Mouse (Mus musculus) testis, adult 2 months (tissue): ENCODE measurements around the gene Hmgcll1. TPM values are rescaled to one million over a fixed set of nuclear protein-coding genes. Genes with fewer than 3 reads are reported as not detected.
"Not testable (repeated sequence)": the region's sequence is repeated elsewhere in the genome, so short reads cannot be mapped to it uniquely, and the experiment has no call there.

Source experiments
- H3K27ac ChIP-seq: fragments of 200-500 bp; 2 replicates; pipeline ENCODE4 v1.5.1; 2012; ENCODE audit warnings: low read depth, low read length; ENCODE audit not compliant: control insufficient read depth, insufficient read depth
- H3K27me3 ChIP-seq: fragments of 200-500 bp; 2 replicates; pipeline ENCODE4 v1.6.1; 2012; ENCODE audit warnings: mild to moderate bottlenecking, low read length, moderate library complexity; ENCODE audit not compliant: control insufficient read depth, insufficient read depth
- H3K36me3 ChIP-seq: fragments of 200-500 bp; 2 replicates; pipeline ENCODE4 v1.6.1; 2012; ENCODE audit warnings: mild to moderate bottlenecking, low read length; ENCODE audit not compliant: control insufficient read depth, insufficient read depth
- H3K4me1 ChIP-seq: fragments of 200-500 bp; 2 replicates; pipeline ENCODE4 v1.6.1; 2012; ENCODE audit warnings: low read length; ENCODE audit not compliant: control insufficient read depth, insufficient read depth
- H3K4me3 ChIP-seq: fragments of 200-500 bp; 2 replicates; pipeline ENCODE4 v1.5.1; 2012; ENCODE audit warnings: low read depth, mild to moderate bottlenecking, low read length, moderate library complexity, mixed read lengths; ENCODE audit not compliant: control insufficient read depth
- CTCF ChIP-seq: fragments of 200-500 bp; IDR thresholded peaks from 2 replicates; pipeline ENCODE4 v1.5.1; 2012; ENCODE audit warnings: low read depth, mild to moderate bottlenecking, inconsistent platforms, low read length, moderate library complexity; ENCODE audit not compliant: control insufficient read depth, insufficient read depth, insufficient replicate concordance
- POLR2A ChIP-seq: fragments of 200-500 bp; IDR thresholded peaks from 2 replicates; pipeline ENCODE4 v1.6.1; 2012; ENCODE audit warnings: low read depth, mild to moderate bottlenecking, inconsistent platforms, low read length, moderate library complexity; ENCODE audit not compliant: control insufficient read depth
- polyA plus RNA-seq: library from polyadenylated mRNA; depleted of rRNA; stranded (reverse); fragments of >200 nt; gene quantifications from 2 replicates; pipeline ENCODE4 v1.2.3, GENCODE M21; 2012

The Hmgcll1 gene
- polyA plus RNA-seq, 1 experiment: 0.67 TPM

DNA sequence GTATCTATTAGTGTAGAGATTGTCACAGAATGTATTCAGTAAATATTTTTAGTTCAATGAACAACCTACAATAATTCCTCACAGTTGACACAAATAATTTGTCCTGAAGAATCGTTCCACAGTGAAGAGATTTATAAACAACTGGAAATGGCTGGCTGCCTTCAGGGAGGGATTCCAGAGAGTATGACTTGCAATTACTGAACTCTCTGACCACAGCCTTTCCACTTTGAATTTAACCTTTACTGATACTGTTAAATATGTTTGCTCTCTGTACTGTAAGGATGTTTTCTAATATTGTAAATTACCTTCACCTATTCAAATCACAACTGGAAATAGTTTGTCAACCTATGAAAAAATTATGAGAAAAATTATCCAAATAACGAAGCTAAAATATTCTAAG, 76.9 kb downstream of the Hmgcll1 start:
- Histone ChIP-seq H3K27me3 (no peaks in the 10 kb centered on the region), H3K4me3 (no peak overlapping the region), H3K4me1 (no peaks in the 10 kb centered on the region), H3K27ac (no peak overlapping the region), H3K36me3 (no peaks in the 10 kb centered on the region)
- no peak for TF ChIP-seq CTCF
- no peak for TF ChIP-seq POLR2A

DNA sequence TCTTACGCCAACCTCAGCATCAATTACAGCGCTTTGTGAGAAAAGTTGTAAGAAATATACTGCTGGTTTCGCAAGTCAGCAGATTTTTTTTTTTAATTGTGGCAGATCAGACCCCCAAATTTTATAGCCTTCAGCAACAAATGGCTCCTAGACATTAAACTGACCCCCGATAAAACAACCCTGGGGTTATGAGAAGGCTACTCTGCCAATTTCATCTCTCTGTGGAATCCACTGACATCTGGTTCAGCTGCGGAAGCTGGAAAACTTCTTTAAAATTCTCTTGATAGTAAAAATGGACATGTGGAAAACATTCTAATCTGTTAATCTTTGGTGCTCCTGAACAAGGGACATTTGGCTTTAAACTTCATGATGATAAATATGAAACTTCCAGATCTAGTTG, 82.6 kb downstream of the Hmgcll1 start:
- Histone ChIP-seq H3K4me3 (no peak overlapping the region), H3K27me3 (no peaks in the 10 kb centered on the region), H3K27ac (no peak overlapping the region), H3K4me1 (no peaks in the 10 kb centered on the region), H3K36me3 (no peaks in the 10 kb centered on the region)
- TF ChIP-seq CTCF: no peak
- no peak for TF ChIP-seq POLR2A

GRCm38 (mm10) chr9:76099981-76100380, 85.3 kb downstream of the Hmgcll1 start:
- H3K27ac ChIP-seq: no peak overlapping the region

GRCm38 (mm10) chr9:76104416-76104815, 89.8 kb downstream of the Hmgcll1 start:
- H3K4me1 ChIP-seq, H3K4me3 ChIP-seq, H3K27me3 ChIP-seq, H3K36me3 ChIP-seq, H3K27ac ChIP-seq: not testable (repeated sequence)

More at GRCm38 (mm10) chr9:76099981-76100380, 85.3 kb downstream of the Hmgcll1 start:
- Histone ChIP-seq H3K4me1 (no peaks in the 10 kb centered on the region), H3K4me3 (no peak overlapping the region), H3K36me3 (no peaks in the 10 kb centered on the region), H3K27me3 (no peaks in the 10 kb centered on the region)
- no peak for TF ChIP-seq POLR2A
- no peak for TF ChIP-seq CTCF

GRCm38 (mm10) chr9:76104846-76105245, 90.2 kb downstream of the Hmgcll1 start:
- no peaks in the 10 kb centered on the region for H3K36me3 ChIP-seq
- no peaks in the 10 kb centered on the region for H3K27me3 ChIP-seq
- H3K4me1 ChIP-seq: no peaks in the 10 kb centered on the region
- TF ChIP-seq CTCF: no peak
- TF ChIP-seq POLR2A: no peak
- H3K4me3 ChIP-seq: no peak overlapping the region
- no peak overlapping the region for H3K27ac ChIP-seq

DNA sequence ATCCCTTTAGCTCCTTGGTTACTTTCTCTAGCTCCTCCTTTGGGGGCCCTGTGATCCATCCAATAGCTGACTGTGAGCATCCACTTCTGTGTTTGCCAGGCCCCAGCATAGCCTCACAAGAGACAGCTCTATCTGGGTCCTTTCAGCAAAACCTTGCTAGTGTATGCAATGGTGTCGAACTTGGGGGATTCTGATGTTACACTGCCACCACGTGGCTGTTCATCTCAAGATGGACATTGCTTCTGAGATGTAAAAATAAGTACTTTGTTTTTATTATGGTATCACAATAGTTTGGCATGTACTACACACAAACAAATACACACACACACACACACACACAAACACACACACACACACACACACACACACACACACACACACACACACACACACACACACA, 108.2 kb downstream of the Hmgcll1 start:
- not testable (repeated sequence) for H3K4me1 ChIP-seq, H3K4me3 ChIP-seq, H3K36me3 ChIP-seq, H3K27me3 ChIP-seq, H3K27ac ChIP-seq

DNA sequence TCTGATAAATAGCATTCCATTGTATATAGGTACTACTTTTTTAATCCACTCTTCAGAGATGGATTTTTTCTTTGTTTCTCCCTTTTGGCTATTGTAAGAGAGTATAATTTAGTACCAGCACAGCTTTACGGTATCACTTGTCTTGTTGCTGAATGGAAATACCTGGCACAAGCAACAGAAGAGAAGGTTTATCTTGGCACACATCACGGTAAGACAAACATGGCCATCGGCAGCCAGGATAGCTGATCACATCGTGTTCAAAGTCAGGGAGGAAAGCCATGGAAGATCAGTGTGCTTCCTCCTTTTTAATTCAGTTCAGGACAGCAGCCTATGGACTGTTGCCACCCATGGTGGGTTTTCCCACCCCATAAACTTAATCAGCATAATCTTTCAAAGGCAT, 109.6 kb downstream of the Hmgcll1 start:
- Histone ChIP-seq H3K27ac (no peak overlapping the region), H3K4me1 (no peaks in the 10 kb centered on the region), H3K36me3 (no peaks in the 10 kb centered on the region), H3K27me3 (no peaks in the 10 kb centered on the region), H3K4me3 (no peak overlapping the region)
- TF ChIP-seq CTCF (no peak), POLR2A (no peak)

DNA sequence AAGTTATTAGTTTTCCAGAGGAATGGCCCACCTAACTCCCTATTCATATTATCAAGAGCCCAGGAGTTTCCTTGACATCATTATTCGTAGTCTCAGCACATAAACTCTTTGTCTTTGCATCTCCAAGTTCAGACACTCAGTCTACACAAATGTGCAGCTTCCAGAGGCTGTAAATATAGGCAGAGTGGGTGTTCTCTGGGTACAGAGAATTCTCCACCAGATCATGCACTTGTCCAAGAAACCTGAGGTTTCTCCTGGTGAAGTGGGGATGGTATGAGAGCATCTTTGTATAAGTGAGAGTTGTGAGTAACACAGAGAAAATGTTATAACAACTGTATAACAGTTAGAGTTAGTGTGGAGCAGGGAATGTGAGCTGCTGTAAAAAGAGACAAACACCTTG, 114.7 kb downstream of the Hmgcll1 start:
- H3K4me3 ChIP-seq: no peak overlapping the region
- H3K36me3 ChIP-seq: no peaks in the 10 kb centered on the region
- H3K27ac ChIP-seq: no peak overlapping the region
- H3K27me3 ChIP-seq: no peaks in the 10 kb centered on the region
- no peaks in the 10 kb centered on the region for H3K4me1 ChIP-seq
- TF ChIP-seq POLR2A: no peak
